Mouse (Mus musculus): ENCODE results near the gene Tmem51.
"Not testable (repeated sequence)": the region's sequence is repeated elsewhere in the genome, so short reads cannot be mapped to it uniquely, and the experiment has no call there.

Tmem51 gene

DNA sequence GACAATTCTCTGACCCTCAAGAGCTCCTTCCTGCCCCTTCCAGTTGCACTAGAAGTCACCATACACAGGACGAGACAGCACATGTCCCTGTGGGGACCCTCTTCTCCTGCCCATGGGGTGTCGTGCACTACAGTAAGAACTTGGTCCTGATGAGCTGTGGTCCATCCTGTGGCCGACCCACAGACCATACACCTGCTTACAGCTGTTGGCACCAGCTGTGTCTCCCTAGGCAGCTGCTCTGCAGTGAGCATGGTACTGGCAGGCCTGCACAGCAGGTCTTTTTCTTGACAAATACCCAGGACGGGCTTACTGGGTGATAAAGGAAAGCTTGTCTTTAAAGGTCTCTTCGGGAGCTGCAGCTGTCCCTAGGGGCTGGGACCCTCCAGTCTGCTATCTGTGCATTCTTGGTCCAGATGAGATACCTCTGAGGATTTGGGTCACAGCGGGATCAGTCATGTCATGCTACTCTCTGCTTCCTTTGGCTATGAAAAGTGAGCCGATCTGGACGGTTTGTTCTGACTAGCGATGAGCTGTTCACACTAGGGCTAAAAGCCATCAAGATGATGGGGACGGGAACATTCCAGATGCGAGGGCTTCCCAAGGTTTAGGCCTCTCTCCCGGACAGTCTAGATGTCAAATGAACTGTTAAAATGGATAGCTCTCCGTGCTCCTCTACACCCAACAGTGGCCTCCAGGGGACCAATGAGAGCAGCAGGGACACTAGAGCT, 24.8 kb downstream of the Tmem51 start:
- no peak for DNase-seq (ENCODE audit: low spot score)

DNA sequence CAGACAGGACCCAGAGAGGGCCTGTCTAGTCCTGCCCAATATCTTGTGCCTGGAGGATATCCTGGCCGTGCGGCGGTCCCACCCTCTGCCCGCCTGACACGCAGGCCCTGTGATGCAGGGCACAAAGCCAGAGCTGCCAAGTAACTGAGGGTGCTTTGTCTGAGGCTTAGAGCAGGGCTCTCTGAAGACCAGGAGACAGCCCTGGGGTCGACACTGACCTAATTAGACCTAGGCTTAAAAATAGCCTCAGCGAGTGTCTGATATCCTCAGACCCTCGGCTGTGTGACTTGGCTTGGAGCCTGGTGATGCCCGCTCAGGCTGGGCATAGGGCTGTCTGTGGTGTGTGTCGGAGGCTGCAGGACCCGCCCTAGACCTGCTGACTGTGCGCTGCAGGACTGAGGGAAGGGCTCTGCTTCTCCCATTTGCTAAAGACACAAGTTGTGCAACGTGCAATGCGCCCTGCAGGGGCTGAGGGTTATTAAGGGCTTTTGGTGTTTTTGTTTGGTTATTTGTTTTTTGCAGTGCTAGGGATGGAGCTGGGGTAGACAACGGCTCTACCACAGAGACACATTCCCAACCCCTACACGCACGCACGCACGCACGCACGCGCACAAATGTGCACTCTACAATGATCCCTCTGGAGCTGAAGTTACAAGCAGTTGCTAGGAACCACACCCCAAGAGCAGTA, 26.4 kb downstream of the Tmem51 start:
- no peak for DNase-seq (ENCODE audit: low spot score)

DNA sequence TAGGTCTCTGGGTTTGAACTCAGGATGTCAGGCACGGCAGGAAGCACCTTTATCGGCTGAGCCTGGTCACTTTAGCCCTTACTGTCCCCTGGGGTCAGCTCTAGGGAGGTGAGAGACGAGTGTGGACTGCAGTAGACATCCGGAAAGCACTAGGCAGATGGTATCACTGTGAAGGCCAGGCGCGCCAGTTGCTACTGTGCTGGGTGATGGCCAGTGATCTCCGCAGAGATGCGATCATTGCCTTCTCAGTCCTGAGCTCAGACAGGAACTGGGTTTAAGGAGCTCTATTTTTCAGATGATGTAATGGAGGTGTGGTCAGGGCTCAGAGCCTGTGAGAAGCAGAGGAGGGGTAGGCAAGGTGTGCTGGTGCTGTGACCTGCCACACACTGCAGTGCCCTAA, 28.5 kb downstream of the Tmem51 start:
- DNase-seq (ENCODE audit: low spot score): no peak

DNA sequence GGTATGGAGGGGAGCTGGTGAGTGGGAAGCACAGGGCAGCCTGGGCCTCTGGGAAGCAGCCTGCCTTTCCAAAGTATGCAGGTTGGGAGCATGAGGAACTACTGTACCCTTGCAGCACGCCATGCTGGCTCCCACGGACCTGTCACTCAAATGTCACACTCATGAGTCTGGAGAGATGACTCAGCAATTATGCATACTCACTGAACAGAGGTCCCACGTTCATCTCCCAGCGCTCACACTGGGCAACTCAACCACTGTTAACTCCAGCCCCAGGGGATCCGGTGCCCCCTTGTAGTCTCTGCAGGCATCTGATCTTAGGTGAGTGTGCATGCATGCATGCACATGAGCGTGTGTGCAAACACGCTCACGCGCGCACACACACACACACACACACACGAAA, 29.5 kb downstream of the Tmem51 start:
- DNase-seq (ENCODE audit: low spot score): no peak

DNA sequence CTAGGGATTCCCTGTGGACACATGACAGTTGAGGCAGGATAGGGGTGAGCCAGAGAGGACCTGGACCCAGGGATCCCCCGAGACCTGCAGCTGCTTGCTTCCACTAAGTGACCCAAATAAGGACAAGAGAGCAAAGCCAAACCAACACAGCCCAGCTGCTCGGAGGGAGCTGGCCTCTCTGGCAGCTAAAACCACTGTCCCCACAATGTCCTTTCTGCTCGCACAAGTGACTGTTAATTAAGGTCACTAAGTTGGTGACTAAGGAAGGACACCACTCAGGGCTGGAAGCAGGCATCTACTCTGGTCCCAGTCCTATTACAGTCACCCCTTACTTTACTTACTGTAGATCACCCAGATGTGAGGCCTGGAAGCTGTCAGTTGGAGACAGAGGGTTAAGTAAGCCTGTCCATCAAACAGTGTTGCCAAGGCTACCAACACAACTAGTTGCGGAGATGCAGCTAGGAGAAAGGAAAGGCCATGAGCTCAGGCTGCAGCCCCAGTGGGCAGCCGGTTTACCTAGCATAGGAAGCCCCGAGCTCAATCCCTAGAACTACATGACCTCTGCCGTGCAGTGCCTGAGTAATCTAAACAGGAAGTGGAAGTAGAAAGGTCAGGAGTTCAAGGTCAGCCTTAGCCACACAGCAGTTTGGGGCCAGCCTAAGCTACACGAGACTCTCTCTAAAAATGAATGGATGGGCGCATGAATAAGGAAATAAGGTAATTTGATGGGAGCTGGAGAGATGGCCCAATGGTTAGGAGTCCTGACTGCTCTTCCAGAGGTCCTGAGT, 30.2 kb downstream of the Tmem51 start:
- no peak for DNase-seq (ENCODE audit: low spot score)

DNA sequence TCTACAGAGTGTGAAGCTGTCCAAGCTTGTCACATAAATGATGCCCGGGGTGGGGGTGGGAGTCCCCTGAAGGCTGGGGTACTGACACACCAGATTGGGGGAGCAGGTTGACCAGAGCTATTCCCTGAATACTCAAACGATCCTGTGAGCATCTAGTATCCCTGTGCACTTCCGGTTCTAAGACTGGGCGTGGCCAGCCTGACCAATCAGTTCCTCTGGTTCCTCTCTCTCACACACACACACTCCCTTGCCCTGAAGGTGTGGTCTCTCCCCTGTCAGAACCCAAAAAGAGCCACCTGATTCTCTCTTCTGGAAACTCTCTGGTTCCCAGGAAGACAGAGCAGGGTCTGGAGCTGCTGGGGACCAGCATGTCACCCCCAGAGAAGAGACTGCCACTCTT, 30.8 kb downstream of the Tmem51 start:
- no peak for DNase-seq (ENCODE audit: low spot score)

DNA sequence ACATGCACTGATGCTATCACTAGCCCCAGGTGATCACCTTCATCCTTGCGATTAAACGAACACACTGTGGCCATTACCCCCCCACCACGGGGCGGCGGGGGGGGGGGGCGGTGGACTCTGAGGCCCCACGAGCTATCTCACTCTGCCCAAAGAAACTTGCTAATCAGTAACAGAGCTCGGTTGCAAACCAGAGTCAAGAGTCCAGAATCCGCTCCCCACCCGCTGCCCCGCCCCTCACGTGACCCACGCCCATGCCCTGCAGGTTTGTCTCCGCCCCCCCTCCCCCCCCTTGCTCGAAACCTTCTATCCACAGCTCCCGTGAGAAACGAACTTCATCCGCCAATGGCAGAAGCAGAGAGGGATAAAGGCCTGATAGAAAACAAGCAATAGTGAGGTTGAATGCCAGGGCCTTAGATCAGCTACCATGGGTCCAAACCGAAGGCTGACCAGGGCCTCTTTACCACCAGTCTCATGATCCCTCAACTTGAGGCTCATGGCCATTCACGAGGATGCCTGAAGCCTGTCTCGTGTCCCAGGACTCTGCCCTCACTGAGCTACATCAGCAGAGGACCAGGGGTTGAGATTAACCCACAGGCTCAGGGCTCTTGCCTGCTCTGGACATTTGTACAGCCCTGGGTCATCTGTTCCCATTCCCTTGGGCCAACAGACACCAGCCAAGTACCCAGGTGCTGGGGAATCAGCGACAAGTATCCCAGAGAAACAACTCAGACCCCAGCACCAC, 31.5 kb downstream of the Tmem51 start:
- DNase-seq (ENCODE audit: low spot score): no peak

DNA sequence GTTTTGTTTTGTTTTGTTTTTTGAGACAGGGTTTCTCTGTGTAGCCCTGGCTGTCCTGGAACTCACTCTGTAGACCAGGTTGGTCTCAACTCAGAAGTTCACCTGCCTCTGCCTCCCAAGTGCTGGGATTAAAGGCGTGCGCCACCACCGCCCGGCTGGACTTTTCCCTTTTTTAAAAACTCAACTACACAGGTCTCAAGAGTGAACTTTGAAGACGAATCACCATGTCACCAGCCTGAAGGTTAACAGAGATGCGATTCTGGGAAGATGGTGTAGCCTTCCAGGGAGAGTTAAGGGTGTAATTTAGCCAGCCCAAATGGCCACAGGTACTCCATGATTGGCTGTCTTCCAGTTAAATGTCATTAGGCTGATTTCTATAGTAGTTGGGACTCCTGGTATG, 32.2 kb downstream of the Tmem51 start:
- DNase-seq (ENCODE audit: low spot score): not testable (repeated sequence)

DNA sequence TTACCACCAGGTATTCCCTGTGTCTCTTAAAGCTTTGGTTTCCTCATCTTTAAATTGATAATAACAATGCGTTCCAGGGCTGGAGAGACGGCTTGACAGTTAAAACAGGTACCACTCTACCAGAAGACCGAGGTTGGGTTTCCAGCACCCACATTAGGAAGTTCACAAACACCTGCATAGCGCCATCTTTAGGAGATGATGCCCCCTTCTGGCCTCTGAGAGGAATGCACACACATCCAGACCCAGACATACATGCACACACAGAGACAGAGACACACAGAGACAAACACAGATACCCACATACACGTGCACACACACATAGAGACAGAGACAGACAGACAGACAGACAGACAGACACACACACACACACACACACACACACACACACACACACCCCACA, 34.1 kb downstream of the Tmem51 start:
- no peak for DNase-seq (ENCODE audit: low spot score)

DNA sequence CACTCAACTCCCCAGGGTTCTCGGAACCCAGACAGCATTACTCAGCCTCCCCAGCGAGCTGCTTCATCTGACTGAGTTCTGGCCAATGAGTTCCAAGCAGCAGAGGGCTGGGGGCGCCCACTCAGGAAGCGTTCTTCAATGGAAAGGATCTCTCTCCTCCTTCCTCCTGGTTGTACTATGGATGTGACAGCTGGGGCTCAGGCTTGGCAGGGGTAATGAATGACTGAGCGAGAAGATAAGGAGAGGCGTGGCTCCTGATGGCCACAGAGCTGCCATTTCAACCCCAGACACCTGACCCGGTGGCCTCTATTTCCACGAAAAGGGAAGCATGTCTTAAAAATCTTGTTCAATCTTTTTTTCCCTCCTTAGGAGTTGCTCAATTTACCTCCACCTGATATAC, 35.7 kb downstream of the Tmem51 start:
- DNase-seq (ENCODE audit: low spot score): no peak

DNA sequence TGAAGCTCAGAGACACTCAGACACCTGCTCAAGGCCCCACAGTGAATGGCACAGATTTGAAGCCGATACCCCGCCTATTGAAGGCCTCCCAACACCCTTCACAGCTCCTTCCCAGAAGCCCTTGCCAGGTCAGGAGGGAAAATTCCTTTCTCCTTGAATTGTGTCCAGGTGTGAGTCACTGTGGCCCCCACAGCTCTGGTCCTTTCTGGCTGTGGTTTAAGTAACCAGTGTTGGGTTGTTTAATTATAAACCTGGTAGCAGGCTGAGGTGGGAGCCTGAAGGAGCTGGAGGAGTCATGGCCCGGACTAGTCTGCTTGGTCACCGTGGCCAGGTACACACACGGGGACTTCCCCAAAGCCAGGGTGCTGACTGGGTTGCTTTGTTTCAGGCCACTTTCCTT, 37.1 kb downstream of the Tmem51 start:
- no peak for DNase-seq (ENCODE audit: low spot score)

DNA sequence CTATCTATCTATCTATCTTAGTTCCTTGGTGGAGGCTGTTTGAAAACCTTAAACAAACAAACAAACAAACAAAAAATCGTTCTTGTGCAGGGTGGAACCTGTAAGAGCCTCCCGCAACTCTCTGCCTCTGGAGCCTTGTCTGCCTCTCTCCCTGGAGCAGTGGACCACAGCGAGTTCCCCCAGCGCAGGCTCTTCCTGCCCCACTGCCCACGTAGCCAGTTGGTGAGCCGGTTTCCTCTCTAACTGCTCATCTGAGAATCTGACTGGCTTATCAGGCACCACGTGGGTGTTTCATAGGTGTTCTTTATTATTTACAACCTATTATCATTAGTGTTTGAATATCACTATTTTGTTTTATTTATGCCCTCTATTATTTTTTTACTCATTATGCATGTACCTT, 37.6 kb downstream of the Tmem51 start:
- no peak for DNase-seq (ENCODE audit: low spot score)

DNA sequence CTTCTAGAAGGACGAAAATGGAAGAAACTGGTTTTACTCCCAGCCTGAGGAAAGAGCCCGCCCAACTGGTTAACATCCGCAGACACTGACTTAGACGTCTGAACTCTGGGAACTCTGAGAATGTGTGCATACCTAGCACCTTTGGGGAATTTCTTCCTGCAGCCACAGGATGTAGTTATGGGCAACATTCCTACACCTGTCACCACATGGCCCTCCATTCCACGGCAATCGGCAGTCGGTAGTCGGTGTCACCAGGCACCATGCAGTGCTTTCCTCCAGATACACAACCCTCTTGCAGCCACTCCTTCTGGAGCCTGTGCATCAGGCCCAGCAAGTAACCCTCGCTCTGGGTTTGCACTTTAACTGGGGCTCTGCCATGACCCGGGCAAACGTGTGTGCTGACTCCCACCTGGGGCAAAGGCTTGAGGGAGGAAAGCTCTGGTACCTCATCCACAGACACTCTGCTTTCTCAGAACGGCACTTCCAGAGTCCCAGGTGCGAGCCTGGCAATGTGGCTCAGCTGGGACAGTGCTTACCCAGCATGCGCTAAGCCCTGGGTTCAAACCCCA, 38.4 kb downstream of the Tmem51 start:
- DNase-seq (ENCODE audit: low spot score): no peak

DNA sequence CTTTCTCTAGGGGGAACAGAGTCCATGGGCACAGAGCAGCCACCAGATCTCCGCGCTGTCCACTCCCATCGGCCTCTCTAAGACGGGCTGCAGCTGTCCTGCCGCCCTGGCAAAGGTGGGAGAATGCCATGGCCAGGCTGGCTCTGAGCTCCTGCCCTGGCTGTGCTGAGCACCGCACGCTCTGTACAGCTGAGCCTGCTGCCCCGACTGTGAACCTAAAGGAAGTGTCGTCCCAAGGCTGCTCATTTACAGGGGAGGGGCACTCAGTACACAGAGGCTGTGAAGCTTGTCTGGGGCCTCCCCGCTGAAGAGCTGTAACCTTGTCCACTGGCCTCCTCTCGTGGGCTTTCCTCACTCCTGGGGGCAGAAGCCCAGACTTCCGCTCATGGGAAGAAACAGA, 39.7 kb downstream of the Tmem51 start:
- no peak for DNase-seq (ENCODE audit: low spot score)

DNA sequence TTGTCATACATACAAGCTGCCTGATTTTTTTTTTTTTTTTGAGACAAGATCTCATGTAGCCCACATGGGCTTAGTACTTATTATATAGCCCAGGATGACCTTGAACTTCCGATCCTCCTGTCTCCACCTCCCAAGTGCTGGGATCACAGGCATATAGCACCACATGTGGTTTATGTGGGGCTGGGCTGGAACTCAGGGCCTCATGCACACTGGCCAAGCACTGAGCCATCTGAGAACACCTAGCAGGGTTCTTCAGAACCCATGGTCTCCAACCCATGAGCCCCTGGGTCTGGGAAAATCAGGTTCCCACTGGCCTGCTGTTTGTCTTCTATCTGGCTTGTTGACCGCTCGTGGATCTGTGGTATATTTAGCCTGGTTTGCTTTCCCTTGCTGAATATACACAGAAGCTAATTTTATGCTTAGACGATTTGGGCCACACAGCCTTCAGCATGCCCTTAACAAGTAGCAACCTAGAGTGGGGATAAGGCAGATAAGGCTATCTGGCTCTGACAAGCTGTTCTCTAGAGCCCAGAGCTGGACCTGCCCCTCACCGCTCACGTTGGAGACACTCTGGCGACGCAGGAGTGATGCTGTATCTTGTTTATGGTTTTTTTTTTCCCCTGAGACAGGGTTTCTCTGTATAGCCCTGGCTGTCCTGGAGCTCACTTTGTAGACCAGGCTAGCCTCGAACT, 44.3 kb downstream of the Tmem51 start:
- DNase-seq (ENCODE audit: low spot score): no peak

DNA sequence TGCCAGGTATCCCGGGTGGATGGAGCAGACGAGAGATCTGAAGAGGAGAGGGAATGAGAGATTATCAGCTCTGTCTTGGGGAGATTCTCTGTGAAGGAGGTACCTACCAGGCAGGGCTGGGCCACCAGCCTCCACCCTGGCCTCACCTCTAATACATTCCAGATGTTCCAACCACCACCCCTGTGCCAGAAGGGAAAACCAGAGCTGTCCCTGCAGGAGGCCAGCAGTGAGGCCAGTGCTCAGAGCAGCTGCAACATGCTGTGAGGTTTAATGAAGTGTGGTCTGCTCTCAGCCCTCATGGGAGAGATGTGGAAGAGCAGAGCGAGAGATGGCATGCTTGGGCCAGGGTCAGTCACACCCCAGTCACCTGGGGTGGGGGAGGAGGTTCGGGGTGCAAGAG, 46.2 kb downstream of the Tmem51 start:
- no peak for DNase-seq (ENCODE audit: low spot score)

DNA sequence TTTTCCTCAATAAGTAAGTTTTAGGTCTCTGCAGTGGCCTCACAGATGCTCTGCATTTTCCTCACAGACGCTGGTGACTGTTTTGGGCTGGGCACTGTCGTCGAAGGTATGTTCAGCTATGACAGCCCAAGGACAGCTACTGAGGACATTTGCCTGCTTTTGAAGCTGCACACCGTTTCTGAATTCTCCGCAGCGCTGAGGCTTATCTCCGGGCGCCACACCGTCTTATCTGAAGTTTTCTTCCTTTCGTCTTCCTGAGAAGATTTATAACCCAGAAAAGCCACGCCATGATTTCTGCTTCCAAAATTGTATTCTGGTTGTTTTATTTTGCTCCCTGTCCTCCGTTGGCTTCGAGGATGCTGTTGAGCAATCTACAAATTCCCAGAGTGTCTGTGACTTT, 55.6 kb downstream of the Tmem51 start:
- DNase-seq (ENCODE audit: low spot score): no peak

DNA sequence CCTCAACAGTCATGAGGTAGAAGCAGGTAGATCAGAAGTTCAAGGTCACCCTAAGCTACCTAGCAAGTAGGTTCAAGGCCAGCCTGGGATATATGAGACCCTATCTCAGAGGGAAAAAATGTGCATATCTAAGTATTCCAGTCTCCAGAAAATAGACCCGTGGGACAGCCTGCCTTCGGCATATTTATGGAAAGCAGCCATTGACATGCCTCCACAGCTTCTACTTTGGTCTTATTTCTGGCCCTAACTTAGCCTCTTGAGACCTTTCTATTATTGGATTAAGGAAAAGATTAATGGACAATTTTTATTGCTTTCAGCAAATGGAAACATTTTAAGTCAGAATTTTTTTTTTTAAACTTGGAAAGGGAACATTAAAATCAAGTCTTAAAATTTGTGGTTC, 57.1 kb downstream of the Tmem51 start:
- DNase-seq (ENCODE audit: low spot score): no peak

DNA sequence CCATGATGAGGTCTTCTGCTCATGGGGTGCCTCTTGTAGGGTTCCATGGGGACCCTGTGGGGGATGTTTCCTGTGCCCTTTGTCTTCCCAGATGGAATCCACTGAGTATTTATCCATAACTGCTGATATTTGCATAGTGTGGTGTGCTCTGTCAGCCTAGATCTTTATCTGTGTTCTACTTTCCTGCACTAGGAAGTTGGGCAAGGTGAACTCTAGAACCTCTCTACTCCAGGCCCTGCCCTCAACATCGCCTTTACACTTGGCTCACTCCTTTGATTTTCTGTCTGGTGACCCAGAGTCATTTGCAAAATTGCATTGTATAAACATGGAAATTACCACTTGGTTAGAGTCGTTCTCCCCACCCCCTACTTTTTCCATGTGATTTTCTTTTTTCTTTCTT, 59.6 kb downstream of the Tmem51 start:
- DNase-seq (ENCODE audit: low spot score): no peak

DNA sequence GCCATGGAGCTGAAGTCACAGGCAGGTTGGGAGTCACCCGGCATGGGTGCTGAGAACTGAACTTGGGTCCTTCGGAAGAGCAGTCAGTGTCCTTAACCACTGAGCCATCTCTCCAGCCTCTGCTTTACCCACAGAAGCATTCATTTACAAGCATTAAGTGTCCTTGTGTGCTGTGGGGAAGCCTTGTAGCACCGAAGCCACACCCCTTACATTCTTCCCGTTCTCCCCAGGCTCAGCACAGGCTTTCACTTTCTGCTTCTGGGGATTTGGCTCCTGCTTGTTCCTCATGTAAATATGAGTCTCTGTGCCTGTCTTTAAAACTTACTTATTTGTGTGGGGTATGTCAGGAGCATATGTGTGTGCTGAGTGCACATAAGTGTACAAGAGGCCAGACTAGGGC, 60.9 kb downstream of the Tmem51 start:
- no peak for DNase-seq (ENCODE audit: low spot score)

DNA sequence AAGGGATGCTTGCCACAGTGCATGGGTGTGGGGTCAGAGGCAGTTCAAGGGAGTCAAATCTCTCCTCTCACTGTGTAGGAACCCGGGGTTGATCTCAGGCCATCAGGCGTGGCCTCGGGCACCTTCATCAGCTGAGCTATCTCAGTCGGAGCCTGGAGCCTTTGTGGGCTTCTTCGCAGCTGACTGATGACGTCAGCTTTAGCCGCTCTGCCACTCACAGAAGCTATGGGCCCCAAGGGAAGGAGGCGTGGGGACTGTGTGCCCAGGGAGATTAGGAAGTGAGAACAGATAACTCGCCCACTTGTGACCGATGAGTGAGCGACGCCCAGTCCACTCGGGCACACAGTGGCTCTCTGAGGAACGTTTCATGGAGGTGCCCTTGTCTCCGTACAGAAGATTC, 66.4 kb downstream of the Tmem51 start:
- DNase-seq (ENCODE audit: low spot score): peak; percentile 37

Data from retina, embryonic 14.5 days (tissue).